Mouse (Mus musculus) lung, adult 2 months (tissue): Measurements from ENCODE around the gene Msi2. TPM values are rescaled to one million over a fixed set of nuclear protein-coding genes. Genes with fewer than 3 reads are reported as not detected.

Experiments
- DNase-seq: peaks from one replicate; pipeline ENCODE4 v3.0.0; 2022
- H3K4me1 ChIP-seq: fragments of 200-500 bp; 2 replicates; pipeline ENCODE4 v1.6.1; 2011; ENCODE audit warnings: low read length; ENCODE audit not compliant: control insufficient read depth, insufficient read depth
- H3K4me3 ChIP-seq: fragments of 200-500 bp; replicated peaks from 2 replicates; pipeline ENCODE3; 2011; ENCODE audit warnings: low read depth, mild to moderate bottlenecking, control low read depth, low read length; ENCODE audit errors: extremely low read depth
- CTCF ChIP-seq: fragments of 200-500 bp; IDR thresholded peaks from 2 replicates; pipeline ENCODE4 v1.5.1; 2011; ENCODE audit warnings: mild to moderate bottlenecking, low read length, control low read depth; ENCODE audit not compliant: insufficient read depth
- POLR2A ChIP-seq: fragments of 200-500 bp; IDR thresholded peaks from 2 replicates; pipeline ENCODE4 v1.6.1; 2011; ENCODE audit warnings: low read depth, mild to moderate bottlenecking, control low read depth, low read length, borderline replicate concordance; ENCODE audit errors: extremely low read depth
- WGBS: fragments of 180-500 bp; shearing (Covaris S2); methylation state at CpG from one replicate; pipeline ENCODE4 v1.1.7; 2018; 5-methylcytosine and 5-hydroxymethylcytosine counted together
- polyA plus RNA-seq: library from polyadenylated mRNA; depleted of rRNA; stranded (reverse); fragments of >200 nt; gene quantifications from 2 replicates; pipeline ENCODE4 v1.2.3, GENCODE M21; 2012

Gene Msi2
- polyA plus RNA-seq, 1 experiment = 29.5 TPM

GRCm38 (mm10) chr11:88402290-88402689 is 316.0 kb downstream of the Msi2 start:
- TF ChIP-seq POLR2A (no peak), CTCF (no peak)
- no peak overlapping the region for H3K4me3 ChIP-seq
- WGBS = 51% methylated on average over 7 of the region's 7 CpGs
- no peak for DNase-seq
- H3K4me1 ChIP-seq = peaks cover 5% of the 10 kb centered on the region; the same call in 1 of the 2 replicates

- H3K4me1 ChIP-seq = peaks cover 5% of the 10 kb centered on the region; the same call in 1 of the 2 replicates
- DNase-seq = no peak
- no peak overlapping the region for H3K4me3 ChIP-seq
- 89% methylated on average over 6 of the region's 6 CpGs for WGBS
- TF ChIP-seq CTCF = no peak
- TF ChIP-seq POLR2A = no peak
Observed at GRCm38 (mm10) chr11:88401333-88401732, 317.0 kb downstream of the Msi2 start.

DNA sequence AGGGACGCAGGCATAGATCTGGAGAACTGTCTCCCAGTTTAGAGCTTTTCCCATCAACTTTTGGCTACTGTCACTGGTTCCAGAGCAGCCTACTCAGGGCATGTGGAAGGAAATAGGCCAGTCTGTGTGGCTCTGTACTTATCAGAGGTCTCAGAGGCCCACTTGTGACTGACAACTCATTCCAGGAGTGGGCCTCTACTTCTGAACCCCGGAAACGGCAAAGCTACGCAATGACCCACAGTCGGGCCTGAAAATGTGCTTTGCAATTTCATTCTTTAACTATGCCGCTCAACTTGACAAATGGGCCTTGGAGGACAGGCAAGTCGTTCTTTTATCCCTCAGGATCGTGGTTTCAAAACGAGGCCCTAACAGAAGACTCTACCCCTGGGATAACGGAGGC is 317.4 kb downstream of the Msi2 start:
- WGBS = 87% methylated on average over 10 of the region's 10 CpGs
- Histone ChIP-seq H3K4me1 (peaks cover 5% of the 10 kb centered on the region; the same call in 1 of the 2 replicates), H3K4me3 (no peak overlapping the region)
- no peak for TF ChIP-seq POLR2A
- no peak for TF ChIP-seq CTCF
- DNase-seq = no peak

- DNase-seq = peak; percentile 25
- whole genome bisulfite sequencing = 73% methylated on average over 6 of the region's 6 CpGs
- H3K4me3 ChIP-seq = no peak overlapping the region
- peaks cover 4% of the 10 kb centered on the region; the same call in 1 of the 2 replicates for H3K4me1 ChIP-seq
- TF ChIP-seq POLR2A (no peak), CTCF (no peak)
Observed at GRCm38 (mm10) chr11:88400235-88400634, 318.1 kb downstream of the Msi2 start.

DNA sequence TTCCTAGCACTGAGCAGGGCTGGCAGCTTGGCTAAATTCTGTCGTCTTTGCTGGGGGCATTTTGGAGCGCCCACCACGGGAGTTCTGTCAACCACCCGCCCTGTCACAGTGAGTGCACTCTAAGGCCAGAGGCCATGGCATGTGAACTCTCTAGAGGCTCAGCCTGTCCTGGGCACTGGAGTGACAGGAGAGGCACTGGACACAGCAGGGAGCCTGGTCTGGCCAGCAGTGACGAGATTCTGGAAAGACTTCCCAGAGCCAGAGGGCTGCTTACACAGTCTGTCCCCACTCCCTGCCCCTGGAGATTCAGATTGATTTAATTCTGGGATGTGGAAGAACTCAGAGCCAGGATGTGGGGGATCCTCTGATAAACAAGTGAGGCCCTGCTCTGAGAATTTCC is 318.9 kb downstream of the Msi2 start:
- 69% methylated on average over 5 of the region's 5 CpGs for WGBS
- no peak overlapping the region for H3K4me3 ChIP-seq
- no peak for TF ChIP-seq POLR2A
- TF ChIP-seq CTCF = no peak
- no peak for DNase-seq
- H3K4me1 ChIP-seq = peaks cover 5% of the 10 kb centered on the region

GRCm38 (mm10) chr11:88399028-88399427 is 319.3 kb downstream of the Msi2 start:
- Histone ChIP-seq H3K4me1 (peaks cover 5% of the 10 kb centered on the region), H3K4me3 (no peak overlapping the region)
- TF ChIP-seq CTCF (no peak), POLR2A (no peak)
- WGBS = 74% methylated on average over 5 of the region's 5 CpGs
- no peak for DNase-seq

- Histone ChIP-seq H3K4me3 (no peak overlapping the region), H3K4me1 (peaks cover 2% of the 10 kb centered on the region)
- WGBS = 82% methylated on average over 8 of the region's 8 CpGs
- no peak for TF ChIP-seq CTCF
- DNase-seq = no peak
Observed at GRCm38 (mm10) chr11:88395076-88395990, 323.0 kb downstream of the Msi2 start.

DNA sequence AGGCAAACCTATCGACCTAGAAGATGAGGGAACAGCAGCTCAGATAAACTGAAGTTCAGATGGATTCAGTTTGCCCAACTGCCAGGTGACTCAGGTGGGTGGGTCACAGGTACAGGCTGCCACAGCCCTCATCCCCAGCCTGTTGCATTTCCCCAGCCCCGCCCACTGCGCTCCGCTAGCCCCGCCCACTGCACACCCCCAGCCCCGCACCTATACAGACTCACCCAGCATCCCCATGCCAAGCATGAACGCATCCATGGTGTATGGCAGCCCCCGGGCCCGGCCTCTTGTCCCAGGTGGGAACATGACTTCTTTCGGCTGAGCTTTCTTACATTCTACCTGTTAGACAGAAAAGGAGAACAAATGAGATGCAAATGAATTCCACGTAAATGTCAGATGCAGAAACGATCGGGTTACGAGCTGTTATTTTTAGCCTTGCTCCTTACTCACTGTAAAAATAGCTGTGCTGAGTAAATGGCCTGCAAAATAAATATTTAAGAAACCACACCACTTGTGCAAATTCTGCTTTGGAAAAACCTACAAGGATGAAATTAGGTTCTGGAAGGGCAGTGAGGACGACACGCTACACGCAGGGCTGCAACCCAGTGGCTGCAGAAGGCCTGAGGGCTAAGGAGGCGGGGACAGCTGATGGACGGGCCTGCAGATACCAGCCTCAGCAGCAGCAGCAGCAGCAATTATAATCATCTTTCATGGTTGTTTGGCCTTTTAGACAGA is 323.8 kb downstream of the Msi2 start:
- Histone ChIP-seq H3K4me1 (peaks cover 2% of the 10 kb centered on the region; the same call in 1 of the 2 replicates), H3K4me3 (no peak overlapping the region)
- 69% methylated on average over 19 of the region's 19 CpGs for WGBS
- no peak for TF ChIP-seq POLR2A
- no peak for DNase-seq

DNA sequence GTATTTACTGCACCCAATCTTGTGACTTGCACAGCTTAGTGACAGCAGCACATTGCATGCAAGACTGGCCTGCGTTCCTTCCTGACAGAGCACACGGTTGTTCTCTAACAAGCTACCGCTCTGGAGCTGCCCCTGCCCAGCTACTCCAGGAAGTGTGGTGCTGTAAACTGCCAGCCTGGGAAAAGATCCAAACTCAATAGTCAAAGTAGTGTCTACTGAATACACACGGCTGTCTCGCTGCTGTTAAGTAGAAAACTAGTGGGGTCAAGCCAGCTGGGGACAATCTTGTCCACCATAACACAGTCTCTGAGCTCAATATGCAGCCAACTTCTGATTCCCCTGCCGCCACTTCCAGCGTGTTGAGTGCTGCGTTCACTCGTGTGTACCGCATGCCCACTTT is 325.6 kb downstream of the Msi2 start:
- 45% methylated on average over 10 of the region's 10 CpGs for WGBS
- no peak for DNase-seq
- no peak for TF ChIP-seq POLR2A
- TF ChIP-seq CTCF = no peak
- Histone ChIP-seq H3K4me3 (no peak overlapping the region), H3K4me1 (peaks cover 2% of the 10 kb centered on the region; the same call in 1 of the 2 replicates)

- TF ChIP-seq CTCF (no peak), POLR2A (no peak)
- WGBS = 98% methylated on average over 8 of the region's 8 CpGs
Observed at GRCm38 (mm10) chr11:88391181-88391814, 327.0 kb downstream of the Msi2 start.

More at GRCm38 (mm10) chr11:88391181-88391814, 327.0 kb downstream of the Msi2 start:
- no peak for DNase-seq
- no peak overlapping the region for H3K4me3 ChIP-seq
- peaks cover 2% of the 10 kb centered on the region; the same call in 1 of the 2 replicates for H3K4me1 ChIP-seq
